Mouse (Mus musculus): Measurements from ENCODE around the gene Cyb561d1. TPM values are rescaled to one million over a fixed set of nuclear protein-coding genes. Genes with fewer than 3 reads are reported as not detected.
A peak's percentile ranks its signal among the peaks of the same experiment; 100 is the strongest.

Gene Cyb561d1
- polyA plus RNA-seq, 1 experiment from 2014 or later = 1.8 TPM

DNA sequence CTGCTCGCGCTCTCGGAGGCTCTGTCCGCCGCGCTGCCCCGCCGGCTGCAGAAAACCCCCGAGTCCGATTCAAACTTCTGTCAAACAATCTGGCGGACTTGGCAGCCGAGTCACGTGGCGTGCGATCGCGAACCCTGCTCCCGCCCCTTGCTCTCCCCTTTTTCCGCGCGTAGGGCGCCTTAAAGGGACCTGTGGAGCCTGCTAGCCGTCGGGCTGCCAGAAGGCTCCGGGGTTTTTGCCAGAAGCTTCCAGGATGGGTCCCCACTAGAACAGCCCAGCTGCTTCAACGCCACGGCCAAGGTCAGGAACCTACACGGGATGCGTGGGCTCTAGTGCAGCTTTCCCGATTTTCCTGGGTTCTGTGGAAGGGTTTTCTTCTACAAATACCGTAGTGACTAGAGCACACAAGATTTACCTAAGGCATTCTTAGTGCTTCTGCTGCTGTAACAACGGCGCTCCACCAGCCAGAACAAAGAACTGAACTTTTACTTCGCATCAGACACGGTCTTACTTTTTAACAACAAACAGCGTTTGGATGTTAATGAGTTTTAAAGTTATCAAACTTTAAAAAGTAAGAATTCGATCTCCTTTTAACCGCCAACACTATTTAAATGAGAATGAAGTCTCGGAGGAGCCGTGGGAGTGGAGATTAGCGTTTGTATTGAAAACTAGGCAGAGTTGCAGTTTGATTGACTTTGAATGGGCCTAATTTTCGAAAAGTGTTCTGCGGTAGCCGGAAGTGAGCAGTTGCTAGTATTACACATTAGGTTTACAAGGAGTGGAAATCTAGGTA lies 25.7 kb upstream of the Cyb561d1 start, which contains the start of gene Sypl2:
Sypl2 (minus strand) TSS at position 91 of the 793 bp plus-strand sequence.
- Histone ChIP-seq H3K36me3 (ENCODE audit: control insufficient read depth, insufficient read depth, low read length) (no peaks in the 10 kb centered on the region), H3K27me3 (ENCODE audit: control insufficient read depth, insufficient read depth, low read length) (peaks cover 57% of the 10 kb centered on the region), H3K4me1 (ENCODE audit: control insufficient read depth in 2 of 2, insufficient read depth in 2 of 2, low read length in 2 of 2) (peaks cover 2 to 11% of the 10 kb centered on the region in 2 experiments; a peak in 3 of 4 replicates), H3K9ac (ENCODE audit: low read length) (peak within 1 kb of the TSS; percentile 74), H3K27ac (replicated peaks in 1 of 2; ENCODE audit: control insufficient read depth in 1 of 2, insufficient read depth in 1 of 2, low read depth in 2 of 2, low read length in 2 of 2) (0 out of 4 replicates have a peak within 1 kb of the TSS, but pooled peaks of 1 of the 2 experiments have one; percentile 30), H3K4me2 (ENCODE audit: low read length) (peak within 1 kb of the TSS; percentile 86), H3K4me3 (ENCODE audit: control insufficient read depth in 1 of 2, insufficient read depth in 1 of 2, low read depth in 1 of 2, low read length in 2 of 2) (peak within 1 kb of the TSS; percentile 42 to 55), H3K9me3 (ENCODE audit: control insufficient read depth, low read length) (no peaks in the 10 kb centered on the region)
- WGBS = 4% methylated on average over 44 of the region's 44 CpGs
- no peak for ATAC-seq (ENCODE audit: insufficient number of reproducible peaks, insufficient read depth, low FRiP score, low read depth)

DNA sequence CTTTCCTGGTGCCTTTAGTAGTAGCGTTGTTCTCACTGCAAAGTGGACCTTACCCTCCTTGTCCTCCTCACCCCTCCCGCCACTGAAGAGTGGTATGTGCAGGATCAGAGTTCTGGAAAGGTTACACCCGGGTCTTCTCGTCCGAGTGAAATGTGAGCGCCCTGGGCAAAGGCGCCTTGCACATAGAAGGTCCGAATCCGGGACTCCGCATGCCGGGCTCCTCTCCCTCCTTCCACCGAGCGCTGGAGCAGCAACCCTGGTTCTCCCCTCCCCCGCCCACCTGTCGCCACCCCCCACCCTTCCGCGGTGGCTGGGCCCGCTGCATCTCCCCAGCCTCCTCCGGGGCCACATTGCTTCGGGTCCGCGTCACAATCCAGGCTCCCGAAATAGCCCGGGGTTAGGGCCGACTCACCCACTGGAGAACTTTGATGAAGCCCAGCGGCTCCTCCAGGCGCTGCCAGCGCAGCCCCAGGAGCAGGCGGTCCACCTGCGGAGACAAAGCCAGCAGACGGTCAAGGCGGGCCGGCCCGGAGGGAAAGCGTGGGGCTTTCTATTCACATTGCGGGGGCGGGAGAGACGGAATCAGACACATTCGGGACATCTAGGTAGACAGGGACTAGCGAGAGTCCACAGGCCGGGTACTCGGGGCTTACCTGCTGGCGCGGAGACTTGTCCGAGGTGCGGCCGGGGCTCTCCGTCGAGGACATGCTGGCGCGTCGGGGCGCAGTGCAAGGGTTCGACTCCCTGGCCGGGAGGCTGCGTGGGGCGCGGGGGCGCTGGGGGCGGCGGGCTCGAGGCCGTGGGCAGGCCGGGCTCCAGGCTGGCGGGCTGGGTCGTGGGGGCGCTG lies 24.9 kb upstream of the Cyb561d1 start:
- ATAC-seq (ENCODE audit: insufficient number of reproducible peaks, insufficient read depth, low FRiP score, low read depth) = peak; percentile 47; the same call in 1 of the 2 replicates
- Histone ChIP-seq H3K4me2 (ENCODE audit: low read length) (peak overlapping the region; percentile 86), H3K36me3 (ENCODE audit: control insufficient read depth, insufficient read depth, low read length) (no peaks in the 10 kb centered on the region), H3K4me1 (ENCODE audit: control insufficient read depth in 2 of 2, insufficient read depth in 2 of 2, low read length in 2 of 2) (peaks cover 2 to 11% of the 10 kb centered on the region in 2 experiments; a peak in 3 of 4 replicates), H3K9me3 (ENCODE audit: control insufficient read depth, low read length) (no peaks in the 10 kb centered on the region), H3K9ac (ENCODE audit: low read length) (peak overlapping the region; percentile 74), H3K4me3 (ENCODE audit: control insufficient read depth in 1 of 2, insufficient read depth in 1 of 2, low read depth in 1 of 2, low read length in 2 of 2) (peak overlapping the region; percentile 42 to 55), H3K27me3 (ENCODE audit: control insufficient read depth, insufficient read depth, low read length) (peaks cover 63% of the 10 kb centered on the region), H3K27ac (replicated peaks in 1 of 2; ENCODE audit: control insufficient read depth in 1 of 2, insufficient read depth in 1 of 2, low read depth in 2 of 2, low read length in 2 of 2) (no peak overlapping the region)
- WGBS = 3% methylated on average over 62 of the region's 67 CpGs

DNA sequence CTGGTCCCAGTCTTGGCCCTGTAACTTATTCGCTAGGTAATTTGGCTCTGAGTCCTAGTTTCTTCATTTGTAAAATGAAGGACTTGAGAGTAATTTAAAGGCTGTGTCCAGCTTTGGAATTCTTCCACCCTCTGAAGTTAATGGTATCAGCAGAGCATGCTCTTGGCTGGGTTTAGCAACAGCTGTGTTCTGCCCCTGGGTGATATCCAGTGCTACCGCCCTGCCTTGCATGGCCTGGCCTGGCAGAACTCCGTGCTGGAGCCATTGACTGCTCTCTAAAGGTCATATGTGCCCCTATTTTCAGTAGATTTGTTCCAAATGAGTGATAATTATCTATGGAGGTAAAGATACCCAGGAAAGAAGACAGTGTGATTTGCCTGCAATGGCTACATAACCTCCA lies 19.6 kb upstream of the Cyb561d1 start:
- Histone ChIP-seq H3K9ac (ENCODE audit: low read length) (no peak overlapping the region), H3K36me3 (ENCODE audit: control insufficient read depth, insufficient read depth, low read length) (no peaks in the 10 kb centered on the region), H3K4me2 (ENCODE audit: low read length) (no peak overlapping the region), H3K4me3 (ENCODE audit: control insufficient read depth in 1 of 2, insufficient read depth in 1 of 2, low read depth in 1 of 2, low read length in 2 of 2) (no peak overlapping the region), H3K27ac (replicated peaks in 1 of 2; ENCODE audit: control insufficient read depth in 1 of 2, insufficient read depth in 1 of 2, low read depth in 2 of 2, low read length in 2 of 2) (no peak overlapping the region), H3K9me3 (ENCODE audit: control insufficient read depth, low read length) (no peaks in the 10 kb centered on the region), H3K4me1 (ENCODE audit: control insufficient read depth in 2 of 2, insufficient read depth in 2 of 2, low read length in 2 of 2) (no peaks in the 10 kb centered on the region), H3K27me3 (ENCODE audit: control insufficient read depth, insufficient read depth, low read length) (peaks cover 61% of the 10 kb centered on the region)
- 75% methylated on average over 3 of the region's 3 CpGs for WGBS
- no peak for ATAC-seq (ENCODE audit: insufficient number of reproducible peaks, insufficient read depth, low FRiP score, low read depth)

DNA sequence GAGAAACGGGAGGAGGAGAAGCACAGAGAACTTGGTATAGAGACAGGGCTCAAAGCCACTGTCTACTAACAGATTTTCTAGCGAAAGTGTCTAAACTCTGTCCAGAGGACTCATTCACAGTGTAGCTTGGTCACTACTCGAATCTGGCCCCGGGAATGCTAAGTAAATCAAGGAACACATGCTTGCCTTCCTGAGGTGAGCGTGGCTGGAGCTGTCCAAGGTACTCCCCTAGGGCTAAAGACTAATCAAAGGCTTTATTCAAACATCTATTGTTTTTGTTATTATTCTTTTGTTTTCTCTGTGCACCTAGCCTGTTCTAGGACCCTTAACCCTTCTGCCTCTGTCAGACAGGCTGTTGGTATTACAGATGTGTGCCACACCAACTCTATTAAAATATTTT lies 13.7 kb upstream of the Cyb561d1 start:
- WGBS = 11% methylated on average over 5 of the region's 5 CpGs
- no peak overlapping the region for H3K9ac ChIP-seq (ENCODE audit: low read length)
- H3K27me3 ChIP-seq (ENCODE audit: control insufficient read depth, insufficient read depth, low read length) = peaks cover 17% of the 10 kb centered on the region; the same call in 1 of the 2 replicates

DNA sequence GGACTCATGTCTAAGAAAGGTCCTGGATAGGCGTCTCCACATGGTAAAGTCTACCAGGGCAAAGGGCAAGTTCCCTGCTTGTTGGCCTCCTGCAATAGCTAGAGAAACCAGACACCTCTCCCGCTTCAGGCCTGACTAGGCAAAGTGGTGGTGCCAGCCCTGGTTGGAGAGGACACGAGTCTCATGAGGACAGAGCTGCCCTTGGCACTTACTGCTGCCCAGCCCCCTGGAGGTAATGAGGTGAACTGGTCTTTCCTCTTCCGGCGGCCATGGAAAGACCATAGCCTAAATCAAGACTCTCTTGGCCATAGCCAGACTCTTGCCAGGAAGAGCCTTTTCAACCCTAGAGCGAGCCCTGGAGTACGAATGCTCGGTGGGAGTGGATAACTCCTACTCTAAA lies 11.4 kb upstream of the Cyb561d1 start:
- H3K9me3 ChIP-seq (ENCODE audit: control insufficient read depth, low read length) = no peaks in the 10 kb centered on the region
- H3K4me3 ChIP-seq (ENCODE audit: control insufficient read depth in 1 of 2, insufficient read depth in 1 of 2, low read depth in 1 of 2, low read length in 2 of 2) = no peak overlapping the region
- ATAC-seq (ENCODE audit: insufficient number of reproducible peaks, insufficient read depth, low FRiP score, low read depth) = no peak
- no peak overlapping the region for H3K27ac ChIP-seq (replicated peaks in 1 of 2; ENCODE audit: control insufficient read depth in 1 of 2, insufficient read depth in 1 of 2, low read depth in 2 of 2, low read length in 2 of 2)
- H3K27me3 ChIP-seq (ENCODE audit: control insufficient read depth, insufficient read depth, low read length) = 0 out of 2 replicates have a peak, but pooled peaks cover 7% of the 10 kb centered on the region
- 85% methylated on average over 8 of the region's 8 CpGs for WGBS
- H3K9ac ChIP-seq (ENCODE audit: low read length) = no peak overlapping the region
- no peak overlapping the region for H3K4me2 ChIP-seq (ENCODE audit: low read length)
- 0 out of 2 replicates have a peak, but pooled peaks cover 4% of the 10 kb centered on the region for H3K36me3 ChIP-seq (ENCODE audit: control insufficient read depth, insufficient read depth, low read length)
- H3K4me1 ChIP-seq (ENCODE audit: control insufficient read depth in 2 of 2, insufficient read depth in 2 of 2, low read length in 2 of 2) = peaks cover 9 to 13% of the 10 kb centered on the region in 2 experiments

More for the DNA sequence above, 13.7 kb upstream of the Cyb561d1 start:
- H3K4me1 ChIP-seq (ENCODE audit: control insufficient read depth in 2 of 2, insufficient read depth in 2 of 2, low read length in 2 of 2) = peaks cover 2 to 3% of the 10 kb centered on the region in 2 experiments; a peak in 3 of 4 replicates
- no peak overlapping the region for H3K4me2 ChIP-seq (ENCODE audit: low read length)
- H3K9me3 ChIP-seq (ENCODE audit: control insufficient read depth, low read length) = no peaks in the 10 kb centered on the region
- H3K36me3 ChIP-seq (ENCODE audit: control insufficient read depth, insufficient read depth, low read length) = no peaks in the 10 kb centered on the region
- H3K27ac ChIP-seq (replicated peaks in 1 of 2; ENCODE audit: control insufficient read depth in 1 of 2, insufficient read depth in 1 of 2, low read depth in 2 of 2, low read length in 2 of 2) = no peak overlapping the region
- H3K4me3 ChIP-seq (ENCODE audit: control insufficient read depth in 1 of 2, insufficient read depth in 1 of 2, low read depth in 1 of 2, low read length in 2 of 2) = no peak overlapping the region
- ATAC-seq (ENCODE audit: insufficient number of reproducible peaks, insufficient read depth, low FRiP score, low read depth) = no peak

DNA sequence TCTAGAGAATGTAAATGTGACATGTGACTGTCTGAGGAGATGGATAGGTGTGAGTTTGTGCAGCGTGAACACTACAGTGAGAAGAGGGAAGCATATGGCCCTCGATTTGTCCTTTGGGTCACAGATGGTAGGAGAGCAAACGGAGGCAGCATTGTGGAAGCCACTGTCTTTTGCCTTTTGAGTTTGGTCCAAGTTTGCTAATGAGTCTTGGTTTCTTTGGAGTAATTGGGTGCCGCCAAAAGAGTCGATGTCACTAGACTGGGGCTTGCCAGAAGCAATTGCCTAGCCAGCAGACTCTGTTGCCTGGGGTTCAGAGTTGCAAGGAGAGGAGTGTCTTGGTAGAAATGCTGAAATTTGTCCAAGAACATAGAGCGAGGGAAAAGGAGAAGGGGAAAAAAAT lies 10.8 kb upstream of the Cyb561d1 start:
- Histone ChIP-seq H3K4me2 (ENCODE audit: low read length) (no peak overlapping the region), H3K9ac (ENCODE audit: low read length) (no peak overlapping the region), H3K36me3 (ENCODE audit: control insufficient read depth, insufficient read depth, low read length) (peaks cover 8% of the 10 kb centered on the region), H3K27ac (replicated peaks in 1 of 2; ENCODE audit: control insufficient read depth in 1 of 2, insufficient read depth in 1 of 2, low read depth in 2 of 2, low read length in 2 of 2) (no peak overlapping the region), H3K27me3 (ENCODE audit: control insufficient read depth, insufficient read depth, low read length) (0 out of 2 replicates have a peak, but pooled peaks cover 5% of the 10 kb centered on the region), H3K4me1 (ENCODE audit: control insufficient read depth in 2 of 2, insufficient read depth in 2 of 2, low read length in 2 of 2) (peaks cover 9 to 13% of the 10 kb centered on the region in 2 experiments), H3K4me3 (ENCODE audit: control insufficient read depth in 1 of 2, insufficient read depth in 1 of 2, low read depth in 1 of 2, low read length in 2 of 2) (no peak overlapping the region), H3K9me3 (ENCODE audit: control insufficient read depth, low read length) (no peaks in the 10 kb centered on the region)
- no peak for ATAC-seq (ENCODE audit: insufficient number of reproducible peaks, insufficient read depth, low FRiP score, low read depth)
- 89% methylated on average over 6 of the region's 6 CpGs for WGBS

DNA sequence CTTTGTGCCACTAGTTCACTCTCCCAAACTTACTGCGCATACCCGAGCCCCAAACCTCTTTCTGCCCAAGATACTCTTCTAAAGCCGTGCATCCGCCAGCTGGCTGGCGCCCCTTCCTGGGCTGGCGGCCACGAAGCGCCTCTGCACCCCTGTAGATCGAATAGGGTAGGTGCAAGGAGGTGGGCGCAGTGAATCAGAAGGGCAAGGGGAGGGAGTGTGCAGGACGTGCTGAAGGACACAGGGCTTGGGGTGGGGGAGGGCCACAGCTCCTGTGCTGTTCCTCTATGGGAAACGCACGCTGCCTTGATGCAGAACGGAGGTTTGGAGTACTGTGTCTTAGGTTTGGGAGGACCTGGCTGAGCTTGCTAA lies 9.7 kb upstream of the Cyb561d1 start, which contains the start of gene Atxn7l2:
Atxn7l2 (minus strand) TSS at position 164 of the 369 bp plus-strand sequence.
- under 1% methylated on average over 14 of the region's 14 CpGs for WGBS
- ATAC-seq (ENCODE audit: insufficient number of reproducible peaks, insufficient read depth, low FRiP score, low read depth) = peak; percentile 76
- Histone ChIP-seq H3K9ac (ENCODE audit: low read length) (peak within 1 kb of the TSS; percentile 81), H3K36me3 (ENCODE audit: control insufficient read depth, insufficient read depth, low read length) (peaks cover 19% of the 10 kb centered on the region), H3K4me1 (ENCODE audit: control insufficient read depth in 2 of 2, insufficient read depth in 2 of 2, low read length in 2 of 2) (peaks cover 9 to 13% of the 10 kb centered on the region in 2 experiments), H3K27ac (replicated peaks in 1 of 2; ENCODE audit: control insufficient read depth in 1 of 2, insufficient read depth in 1 of 2, low read depth in 2 of 2, low read length in 2 of 2) (peak within 1 kb of the TSS; percentile 87 to 93), H3K9me3 (ENCODE audit: control insufficient read depth, low read length) (no peaks in the 10 kb centered on the region), H3K27me3 (ENCODE audit: control insufficient read depth, insufficient read depth, low read length) (no peaks in the 10 kb centered on the region), H3K4me2 (ENCODE audit: low read length) (peak within 1 kb of the TSS; percentile 75), H3K4me3 (ENCODE audit: control insufficient read depth in 1 of 2, insufficient read depth in 1 of 2, low read depth in 1 of 2, low read length in 2 of 2) (peak within 1 kb of the TSS; percentile 58 to 81)

Data from heart, embryonic 14.5 days (tissue).